Mouse (Mus musculus): ENCODE measurements around the gene Ccdc122. TPM values are rescaled to one million over a fixed set of nuclear protein-coding genes. Genes with fewer than 3 reads are reported as not detected.

Gene Ccdc122
- polyA plus RNA-seq, 1 experiment from 2014 or later, result 0.48 TPM

DNA sequence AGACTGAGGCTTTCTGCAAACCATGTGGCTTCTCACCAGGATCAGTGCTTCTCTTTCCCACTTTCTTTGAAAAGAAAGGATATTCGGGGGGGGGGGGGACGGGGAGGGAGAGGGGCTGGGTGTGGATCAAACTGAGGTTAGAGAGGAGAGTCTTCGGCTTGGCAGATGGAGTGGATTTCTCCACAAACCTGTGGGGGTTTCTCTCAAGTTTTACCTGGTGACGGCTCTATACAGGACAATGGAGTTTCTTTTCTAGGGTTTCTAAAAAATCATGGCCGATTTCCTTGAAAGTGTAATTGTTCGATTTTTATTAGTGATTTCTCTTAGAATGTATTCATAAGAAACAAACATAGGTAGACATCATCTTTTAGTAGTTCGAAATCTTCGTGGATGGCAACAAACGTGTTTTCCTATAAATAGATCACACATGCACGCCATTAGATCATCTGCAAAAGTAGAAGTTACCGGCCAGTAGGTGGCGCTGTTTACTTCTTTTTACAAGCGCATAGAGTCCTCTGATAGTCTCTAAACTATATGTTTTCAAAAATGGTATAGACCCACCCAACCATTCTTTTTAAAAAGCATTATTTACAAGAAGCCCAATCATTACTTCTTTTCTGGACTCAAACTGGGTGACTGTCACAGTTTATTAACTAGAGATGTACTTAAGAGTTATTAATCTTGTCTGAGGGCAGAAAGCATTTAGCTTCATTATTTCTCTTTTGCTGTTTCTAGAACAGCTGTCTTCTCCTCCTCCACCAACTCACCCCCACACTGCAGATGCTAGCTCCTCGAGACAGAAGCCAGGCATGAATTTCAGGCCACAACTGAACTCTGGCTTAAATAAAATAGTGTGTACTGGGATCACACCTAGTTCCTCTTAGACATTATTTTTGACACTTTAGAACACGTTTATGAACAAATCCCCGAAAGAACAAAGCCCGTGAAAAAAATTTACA lies 105.0 kb downstream of the Ccdc122 start:
- peak; percentile 85 for ATAC-seq (ENCODE audit: low FRiP score, low read depth)

DNA sequence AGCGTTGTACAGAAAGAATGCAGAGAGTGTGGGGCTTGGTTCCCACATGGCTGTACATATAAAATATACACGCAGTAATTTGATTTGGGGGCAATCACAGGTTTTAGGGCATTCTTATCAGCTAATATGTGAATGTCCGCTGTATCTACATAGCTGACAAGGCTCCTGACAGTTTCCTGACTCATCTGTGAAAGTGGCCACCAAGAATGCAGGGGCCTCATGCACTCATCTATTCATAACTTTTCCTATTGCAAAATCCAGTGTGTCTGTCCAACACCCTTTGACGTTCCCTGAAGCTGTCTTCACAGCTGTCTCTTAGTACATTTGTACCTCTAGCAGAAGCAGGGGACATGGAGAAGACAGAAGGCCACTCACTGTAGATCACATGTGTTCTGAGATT lies 108.5 kb downstream of the Ccdc122 start:
- Histone ChIP-seq H3K4me1 (replicated peaks) (peaks cover 6% of the 10 kb centered on the region), H3K27ac (replicated peaks) (no peak overlapping the region), H3K9ac (no peak overlapping the region), H3K27me3 (no peaks in the 10 kb centered on the region), H3K36me3 (no peaks in the 10 kb centered on the region), H3K9me3 (no peaks in the 10 kb centered on the region), H3K4me3 (no peak overlapping the region), H3K4me2 (no peak overlapping the region)
- 88% methylated on average over 4 of the region's 4 CpGs for WGBS
- no peak for ATAC-seq (ENCODE audit: low FRiP score, low read depth)

More for the DNA sequence above, 105.0 kb downstream of the Ccdc122 start:
- Histone ChIP-seq H3K9me3 (no peaks in the 10 kb centered on the region), H3K27me3 (no peaks in the 10 kb centered on the region), H3K9ac (no peak overlapping the region), H3K27ac (replicated peaks) (0 out of 2 replicates have a peak overlapping the region, but pooled peaks have one; percentile 38), H3K36me3 (no peaks in the 10 kb centered on the region), H3K4me3 (no peak overlapping the region), H3K4me1 (replicated peaks) (peaks cover 6% of the 10 kb centered on the region), H3K4me2 (no peak overlapping the region)
- 26% methylated on average over 17 of the region's 17 CpGs for WGBS

DNA sequence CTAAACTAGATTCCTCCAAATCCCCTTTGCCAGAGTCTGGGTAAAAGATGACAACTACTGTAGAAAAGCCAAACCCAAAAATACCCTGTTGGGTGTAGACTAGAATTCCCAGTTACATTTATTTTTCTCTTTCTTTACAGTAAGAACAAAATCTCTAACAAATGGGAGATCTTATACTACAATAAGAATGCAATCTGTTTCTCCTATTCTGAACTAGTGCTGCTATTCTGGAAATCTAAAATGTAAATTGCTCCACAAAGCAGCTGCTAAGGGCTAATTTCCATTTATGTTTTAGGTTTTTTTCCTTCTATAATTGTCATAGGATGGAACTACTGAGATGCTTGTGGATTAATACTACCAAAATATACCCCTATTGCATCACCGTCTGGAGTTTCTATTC lies 111.1 kb downstream of the Ccdc122 start:
- Histone ChIP-seq H3K4me2 (no peak overlapping the region), H3K9ac (no peak overlapping the region), H3K9me3 (no peaks in the 10 kb centered on the region), H3K4me3 (no peak overlapping the region), H3K36me3 (no peaks in the 10 kb centered on the region), H3K4me1 (replicated peaks) (no peaks in the 10 kb centered on the region), H3K27ac (replicated peaks) (no peak overlapping the region), H3K27me3 (no peaks in the 10 kb centered on the region)
- 89% methylated on average over 1 of the region's 1 CpGs for WGBS
- ATAC-seq (ENCODE audit: low FRiP score, low read depth), result no peak

DNA sequence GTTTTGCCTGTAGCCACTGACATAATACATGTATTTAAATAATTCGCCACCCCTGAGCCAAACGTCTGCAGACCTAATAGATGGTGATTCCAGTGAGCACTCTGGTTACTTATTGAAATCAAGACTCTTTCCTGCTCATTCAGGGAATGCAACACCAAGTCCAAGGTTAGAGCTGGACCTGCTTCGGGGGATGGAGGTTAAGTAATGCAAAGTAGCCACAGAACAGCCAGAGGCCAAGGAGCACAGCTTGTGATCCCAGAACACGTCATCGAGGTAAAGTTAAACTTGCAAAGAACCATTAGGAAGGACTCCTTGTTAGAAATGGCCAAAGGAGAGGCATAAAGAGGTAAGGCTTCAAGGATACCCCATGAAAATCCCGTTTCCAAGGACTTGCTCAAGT lies 114.0 kb downstream of the Ccdc122 start:
- 72% methylated on average over 6 of the region's 6 CpGs for WGBS

DNA sequence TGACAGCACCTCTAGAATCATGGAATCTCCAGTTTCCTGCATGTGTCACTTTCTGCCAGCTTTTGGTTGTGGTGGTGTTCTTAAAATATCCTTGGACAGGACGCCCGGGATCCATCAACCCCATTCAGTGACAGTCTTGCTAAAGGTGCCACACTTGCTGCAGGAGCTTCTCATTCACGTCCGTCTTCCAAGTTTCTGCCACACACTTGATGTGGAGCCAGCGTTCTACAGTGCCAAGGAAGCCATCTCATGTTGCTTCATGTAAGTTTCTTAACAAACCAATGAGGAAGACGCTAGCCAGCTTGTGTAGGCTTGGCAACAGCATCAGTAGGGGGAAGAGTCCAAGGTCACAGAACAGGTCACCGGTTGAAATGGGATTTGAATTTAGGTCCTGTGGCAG lies 114.9 kb downstream of the Ccdc122 start:
- Histone ChIP-seq H3K4me2 (no peak overlapping the region), H3K36me3 (no peaks in the 10 kb centered on the region), H3K4me3 (no peak overlapping the region), H3K4me1 (replicated peaks) (peaks cover 13% of the 10 kb centered on the region), H3K27ac (replicated peaks) (no peak overlapping the region), H3K9me3 (no peaks in the 10 kb centered on the region), H3K27me3 (no peaks in the 10 kb centered on the region), H3K9ac (no peak overlapping the region)
- no peak for ATAC-seq (ENCODE audit: low FRiP score, low read depth)
- 87% methylated on average over 7 of the region's 7 CpGs for WGBS

More for the DNA sequence above, 114.0 kb downstream of the Ccdc122 start:
- Histone ChIP-seq H3K9me3 (no peaks in the 10 kb centered on the region), H3K4me1 (replicated peaks) (peaks cover 6% of the 10 kb centered on the region), H3K36me3 (no peaks in the 10 kb centered on the region), H3K27ac (replicated peaks) (no peak overlapping the region), H3K9ac (no peak overlapping the region), H3K27me3 (no peaks in the 10 kb centered on the region), H3K4me2 (no peak overlapping the region), H3K4me3 (no peak overlapping the region)
- no peak for ATAC-seq (ENCODE audit: low FRiP score, low read depth)

DNA sequence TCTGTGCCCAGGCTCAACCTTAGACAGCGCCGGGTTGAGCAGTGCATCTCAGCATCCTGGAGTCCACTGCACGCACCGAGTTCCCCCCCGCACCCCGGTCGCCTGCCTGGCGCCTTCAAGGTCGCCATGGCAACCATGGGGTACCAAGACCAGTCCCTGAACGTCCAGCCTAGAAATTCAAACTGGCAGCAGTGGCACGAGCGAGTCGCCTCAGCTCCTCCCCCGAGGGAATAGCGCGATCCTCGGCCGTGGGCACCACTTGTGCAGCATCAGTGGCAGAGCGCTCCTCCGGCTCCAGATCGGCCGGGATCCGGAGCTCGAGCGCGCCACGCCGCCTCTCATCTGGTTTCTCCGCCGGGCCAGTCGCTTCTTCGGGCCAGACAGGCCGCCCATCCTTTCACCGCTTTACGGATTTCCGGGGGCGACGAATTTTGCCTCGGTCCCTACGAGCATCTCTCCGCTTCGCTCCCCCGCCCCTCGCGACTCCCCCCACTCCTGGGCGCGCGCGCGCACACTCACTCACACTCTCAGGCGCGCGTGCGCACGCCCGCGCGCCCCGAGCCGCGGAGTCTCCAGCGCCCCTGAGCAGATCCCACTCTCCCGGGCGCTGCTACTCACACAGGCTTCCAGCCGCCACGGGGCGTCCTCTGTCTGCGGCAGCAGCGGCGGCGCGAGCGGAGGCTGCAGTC lies 119.8 kb downstream of the Ccdc122 start, which contains the start of gene Enox1:
Enox1 (plus strand) TSS at position 542 of the 689 bp plus-strand sequence.
- Histone ChIP-seq H3K27me3 (no peaks in the 10 kb centered on the region), H3K4me2 (peak within 1 kb of the TSS; percentile 75), H3K36me3 (no peaks in the 10 kb centered on the region), H3K4me1 (replicated peaks) (peaks cover 51% of the 10 kb centered on the region), H3K27ac (replicated peaks) (peak within 1 kb of the TSS; percentile 96), H3K9ac (peak within 1 kb of the TSS; percentile 79), H3K4me3 (peak within 1 kb of the TSS; percentile 86), H3K9me3 (no peaks in the 10 kb centered on the region)
- WGBS, result under 1% methylated on average over 73 of the region's 73 CpGs
- peak; percentile 89 for ATAC-seq (ENCODE audit: low FRiP score, low read depth)

DNA sequence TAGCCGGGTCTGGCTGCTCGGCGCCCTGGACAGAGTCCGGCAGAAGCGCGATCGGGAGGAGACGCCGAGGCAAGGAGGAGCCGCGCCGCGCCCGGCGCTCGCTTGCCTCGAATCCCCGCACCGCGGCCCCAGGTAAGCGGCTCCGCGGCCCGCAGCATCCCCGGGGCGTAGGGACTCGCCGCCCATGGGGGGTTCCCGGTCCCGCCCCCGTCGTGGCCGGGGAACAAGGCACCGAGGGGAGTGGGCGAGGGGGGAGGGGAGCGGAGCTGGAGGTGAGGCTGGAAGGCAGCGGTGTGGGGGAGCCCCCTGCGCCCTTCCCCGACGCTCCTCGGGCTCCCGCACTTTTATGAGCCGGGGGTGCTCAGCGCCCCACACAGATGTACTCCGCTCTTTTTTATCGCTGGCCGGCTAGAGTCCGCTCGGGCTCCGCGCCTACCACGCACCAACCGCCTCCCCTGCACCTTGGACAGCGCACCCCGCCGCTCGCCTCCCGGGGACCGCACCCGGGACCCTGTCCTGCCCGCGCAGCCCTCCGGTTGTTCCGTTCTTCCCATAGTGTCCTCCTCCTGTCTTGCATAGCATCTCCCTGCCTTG lies 120.4 kb downstream of the Ccdc122 start:
- Histone ChIP-seq H3K4me2 (peak overlapping the region; percentile 75), H3K4me3 (peak overlapping the region; percentile 86), H3K9me3 (no peaks in the 10 kb centered on the region), H3K36me3 (no peaks in the 10 kb centered on the region), H3K9ac (peak overlapping the region; percentile 79), H3K27ac (replicated peaks) (peak overlapping the region; percentile 96), H3K27me3 (no peaks in the 10 kb centered on the region), H3K4me1 (replicated peaks) (peaks cover 54% of the 10 kb centered on the region)
- WGBS, result under 1% methylated on average over 61 of the region's 64 CpGs
- ATAC-seq (ENCODE audit: low FRiP score, low read depth), result peak; percentile 55

DNA sequence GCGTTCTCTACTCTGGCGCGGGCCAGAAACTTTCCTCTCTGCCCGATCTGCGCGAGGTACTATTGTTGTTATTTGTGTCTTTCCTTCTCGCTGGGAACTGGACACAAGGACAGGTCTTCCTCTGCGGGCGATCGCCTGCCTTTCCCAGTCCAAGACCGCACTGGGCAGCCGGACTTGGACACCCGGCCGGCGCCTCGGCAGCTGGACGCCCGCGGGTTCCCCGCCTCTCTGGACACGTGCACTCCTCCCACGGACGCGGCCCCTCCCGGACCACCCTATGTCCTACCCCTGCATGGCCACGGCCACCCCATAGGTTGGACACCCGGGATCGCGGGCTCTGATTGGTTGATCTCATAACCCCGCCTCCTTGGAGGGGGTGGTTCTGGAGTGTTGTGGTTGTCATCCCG lies 120.9 kb downstream of the Ccdc122 start:
- Histone ChIP-seq H3K9me3 (no peaks in the 10 kb centered on the region), H3K27ac (replicated peaks) (peak overlapping the region; percentile 96), H3K36me3 (no peaks in the 10 kb centered on the region), H3K4me3 (peak overlapping the region; percentile 86), H3K4me2 (peak overlapping the region; percentile 75), H3K4me1 (replicated peaks) (peaks cover 57% of the 10 kb centered on the region), H3K27me3 (no peaks in the 10 kb centered on the region), H3K9ac (peak overlapping the region; percentile 79)
- WGBS, result under 1% methylated on average over 31 of the region's 31 CpGs
- peak; percentile 91 for ATAC-seq (ENCODE audit: low FRiP score, low read depth)

DNA sequence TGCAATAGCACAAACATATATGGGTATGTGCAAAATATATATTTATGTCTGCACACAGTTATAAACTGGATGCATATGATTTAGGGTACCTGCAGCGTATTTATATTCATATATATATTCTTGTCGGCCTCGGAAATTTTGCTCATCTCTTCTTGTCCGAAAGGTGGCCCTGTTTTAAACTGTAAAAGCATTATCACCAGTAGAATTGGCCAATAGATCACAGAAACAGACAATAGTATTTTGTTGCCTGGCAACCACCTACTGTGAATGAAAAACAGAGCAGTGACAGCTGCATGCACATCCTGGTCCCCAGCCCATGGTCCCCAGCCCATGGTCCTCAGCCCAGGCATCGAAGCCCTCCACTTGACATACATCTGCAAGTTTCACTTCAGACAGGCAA lies 122.8 kb downstream of the Ccdc122 start:
- Histone ChIP-seq H3K27ac (replicated peaks) (peak overlapping the region; percentile 41), H3K4me3 (peak overlapping the region; percentile 86), H3K9ac (peak overlapping the region; percentile 23; the same call in 1 of the 2 replicates), H3K27me3 (no peaks in the 10 kb centered on the region), H3K9me3 (no peaks in the 10 kb centered on the region), H3K4me1 (replicated peaks) (peaks cover 63% of the 10 kb centered on the region), H3K4me2 (peak overlapping the region; percentile 75), H3K36me3 (no peaks in the 10 kb centered on the region)
- 32% methylated on average over 5 of the region's 5 CpGs for WGBS
- no peak for ATAC-seq (ENCODE audit: low FRiP score, low read depth)
